Mouse (Mus musculus) ovary, postnatal 10 days (tissue): ENCODE measurements around the gene Ctrb1.
"Not testable (repeated sequence)": the region's sequence is repeated elsewhere in the genome, so short reads cannot be mapped to it uniquely, and the experiment has no call there.

Experiments
- DNase-seq: peaks from one replicate; pipeline ENCODE4 v3.0.0; 2022; ENCODE audit warnings: low spot score

The Ctrb1 gene

DNA sequence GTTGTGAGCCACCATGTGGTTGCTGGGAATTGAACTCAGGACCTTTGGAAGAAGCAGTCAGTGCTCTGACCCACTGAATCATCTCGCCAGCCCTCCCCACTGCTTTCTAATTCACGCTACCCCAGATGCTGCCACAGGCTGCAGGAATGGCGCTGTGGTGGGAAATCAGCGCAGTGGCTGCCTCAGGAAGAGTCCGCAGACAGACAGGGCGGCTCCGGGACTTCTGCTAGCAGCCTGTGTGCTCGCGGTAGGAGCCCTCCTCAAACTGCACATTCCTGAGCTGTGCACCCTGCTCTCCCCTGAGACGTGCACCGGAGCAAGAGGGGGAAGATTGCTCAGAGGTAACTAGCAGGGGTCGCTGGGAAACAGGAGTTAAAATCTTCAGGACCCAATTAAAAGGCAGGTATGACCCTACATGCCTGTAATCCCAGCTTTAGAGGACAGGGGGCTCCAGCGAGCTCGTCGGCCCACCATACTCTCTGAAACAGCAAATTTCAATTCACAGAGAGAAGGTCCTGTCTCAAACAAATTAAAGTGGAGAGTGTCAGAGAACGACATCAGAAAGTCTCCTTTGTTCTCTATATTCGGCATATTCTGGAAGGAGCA is 10.3 kb downstream of the Ctrb1 start:
- no peak for DNase-seq

GRCm38 (mm10) chr8:111678848-111679247 is 12.0 kb downstream of the Ctrb1 start:
- DNase-seq, result no peak

- DNase-seq, result no peak
These were observed 12.7 kb downstream of the Ctrb1 start for GRCm38 (mm10) chr8:111678111-111678510.

GRCm38 (mm10) chr8:111676237-111676636 is 14.6 kb downstream of the Ctrb1 start:
- no peak for DNase-seq

DNA sequence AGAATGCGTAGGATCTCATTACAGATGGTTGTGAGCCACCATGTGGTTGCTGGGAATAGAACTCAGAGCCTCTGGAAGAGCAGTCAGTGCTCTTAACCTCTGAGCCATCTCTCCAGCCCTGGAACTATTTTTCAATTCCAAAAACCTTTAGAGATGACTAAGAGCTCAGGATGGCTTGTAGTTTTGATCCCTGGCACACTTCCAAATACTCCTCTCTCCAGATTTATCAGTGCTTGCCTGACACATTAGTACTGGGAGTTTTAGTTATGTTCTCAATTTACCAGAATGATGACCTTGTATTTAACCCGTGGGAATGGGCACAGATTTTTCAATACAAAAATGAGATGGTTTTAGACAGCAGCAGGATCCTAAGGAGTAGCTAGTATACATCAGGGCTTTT is 24.1 kb downstream of the Ctrb1 start:
- DNase-seq, result no peak

- DNase-seq, result peak; percentile 54
These were observed 28.3 kb downstream of the Ctrb1 start for GRCm38 (mm10) chr8:111662473-111662872.

- DNase-seq, result no peak
These were observed 31.9 kb downstream of the Ctrb1 start for GRCm38 (mm10) chr8:111658819-111659423.

DNA sequence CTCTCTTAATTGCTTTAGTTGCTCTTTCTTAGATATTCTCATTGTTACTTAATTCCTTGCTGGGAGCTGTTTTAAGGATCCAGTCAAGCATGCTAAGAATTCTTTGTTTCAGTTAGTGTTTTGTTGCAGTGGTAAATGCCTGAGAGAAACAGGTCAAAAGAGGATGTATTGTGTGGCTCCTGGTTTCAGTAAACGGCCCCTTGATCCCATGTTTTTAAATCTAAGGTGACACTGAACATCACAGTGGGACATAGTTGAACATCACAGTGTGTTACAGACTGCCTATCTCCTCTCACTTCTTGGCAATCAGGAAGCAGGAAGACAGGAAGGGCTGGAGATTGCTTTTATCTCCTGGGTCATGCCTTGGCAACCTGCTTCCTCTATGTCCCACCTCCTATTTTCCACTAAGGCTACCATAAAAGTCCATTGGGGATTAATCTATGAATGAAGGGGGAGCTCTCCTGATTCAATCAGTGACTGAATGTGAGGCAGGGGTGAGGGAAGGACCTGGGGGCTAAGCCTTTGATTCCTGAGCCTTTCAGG is 33.4 kb downstream of the Ctrb1 start:
- no peak for DNase-seq

DNA sequence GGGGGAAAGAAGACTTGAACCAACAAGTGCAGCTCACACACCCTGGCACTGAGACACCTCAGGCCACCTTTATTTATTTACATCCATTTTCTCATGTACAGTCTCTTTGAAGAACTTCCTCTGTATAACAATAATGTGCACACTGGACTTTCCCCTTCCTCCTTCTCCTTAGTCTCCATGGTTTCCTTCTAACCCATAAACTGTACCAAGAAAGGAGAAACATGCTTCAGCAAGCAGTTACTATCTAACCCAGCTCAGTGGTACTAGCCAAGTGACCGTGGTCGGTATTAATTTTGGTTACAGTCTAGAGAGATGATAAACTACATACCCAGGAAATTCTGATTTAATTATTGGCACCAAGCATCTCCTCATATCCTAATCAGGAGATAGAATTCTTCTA is 37.3 kb downstream of the Ctrb1 start:
- no peak for DNase-seq

DNA sequence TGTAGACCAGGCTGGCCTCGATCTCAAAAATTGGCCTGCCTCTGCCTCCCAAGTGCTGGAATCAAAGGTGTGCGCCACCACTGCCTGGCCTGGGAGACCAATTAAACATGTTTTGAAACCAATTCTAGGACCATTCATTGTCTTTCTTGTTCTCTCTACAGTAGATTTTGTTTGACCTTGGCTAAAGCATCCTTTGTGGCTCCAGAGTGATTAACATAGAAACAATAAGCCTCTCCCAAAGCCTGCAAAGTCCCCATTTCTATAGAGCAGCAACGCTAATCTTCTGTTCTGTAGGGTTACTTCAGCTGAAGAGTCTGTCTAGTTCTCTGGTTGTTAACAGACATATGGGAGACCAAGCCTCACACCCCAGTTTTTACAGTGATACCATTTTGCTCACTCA is 40.2 kb downstream of the Ctrb1 start:
- no peak for DNase-seq

GRCm38 (mm10) chr8:111648834-111649233 is 42.0 kb downstream of the Ctrb1 start:
- no peak for DNase-seq

- DNase-seq, result no peak
These were observed 45.1 kb downstream of the Ctrb1 start for GRCm38 (mm10) chr8:111645715-111646114.

DNA sequence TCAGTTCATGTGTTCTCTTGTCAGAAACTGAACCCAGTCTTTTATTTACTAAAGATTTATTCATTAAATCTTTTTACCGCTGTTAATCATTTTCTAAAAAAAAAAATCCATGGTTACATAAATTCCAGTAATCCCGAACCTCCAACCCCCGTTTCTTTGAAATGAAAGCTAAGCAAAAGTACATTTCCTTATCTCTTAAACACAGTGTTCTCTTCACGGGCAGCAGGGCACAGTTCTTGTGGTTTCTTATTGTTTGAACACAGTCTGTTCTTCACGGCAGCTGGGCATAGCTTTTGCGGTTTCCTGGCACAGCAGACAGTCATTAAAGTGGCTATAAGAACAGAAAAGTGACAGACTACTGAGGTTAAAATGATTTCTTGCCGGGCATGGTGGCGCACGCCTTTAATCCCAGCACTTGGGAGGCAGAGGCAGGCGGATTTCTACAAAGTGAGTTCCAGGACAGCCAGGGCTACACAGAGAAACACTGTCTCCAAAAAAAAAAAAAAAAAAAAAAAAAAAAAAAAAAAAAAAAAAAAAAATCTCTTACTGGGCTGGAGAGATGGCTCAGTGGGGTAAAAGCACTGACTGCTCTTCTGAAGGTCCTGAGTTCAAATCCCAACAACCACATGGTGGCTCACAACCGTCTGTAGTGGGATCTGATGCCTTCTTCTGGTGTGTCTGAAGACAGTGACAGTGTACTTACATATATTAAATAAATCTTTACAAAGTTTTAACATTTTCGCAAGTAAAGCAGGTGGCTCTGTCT is 46.3 kb downstream of the Ctrb1 start:
- DNase-seq, result not testable (repeated sequence)

- peak; percentile 75 for DNase-seq
These were observed 47.3 kb downstream of the Ctrb1 start, which contains the start of gene Zfp1 for GRCm38 (mm10) chr8:111643264-111644141. Gene Zfp1 (plus strand): TSS chr8:111643401.

- DNase-seq, result no peak
These were observed 47.9 kb downstream of the Ctrb1 start for GRCm38 (mm10) chr8:111642939-111643263.

DNA sequence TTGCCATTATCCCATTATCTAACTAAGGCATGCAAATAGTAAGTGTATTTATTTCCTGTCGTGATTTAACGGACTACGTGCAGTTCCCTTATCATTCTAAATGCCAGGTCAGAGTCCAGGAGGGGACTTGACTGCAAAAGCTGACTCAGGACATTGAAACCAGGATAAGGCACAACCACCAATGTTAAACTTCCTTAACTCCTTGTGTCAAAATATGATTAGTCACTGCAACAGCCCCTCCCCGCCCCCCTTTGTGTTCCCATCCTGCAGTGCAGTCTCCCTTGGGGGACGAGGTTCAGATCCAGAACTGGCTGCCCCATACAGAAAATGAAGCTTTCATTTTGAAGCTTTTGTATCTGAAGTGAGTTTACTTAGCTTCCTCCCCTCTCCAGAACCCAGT is 48.3 kb downstream of the Ctrb1 start:
- no peak for DNase-seq

- no peak for DNase-seq
These were observed 49.7 kb downstream of the Ctrb1 start for GRCm38 (mm10) chr8:111641064-111641463.

DNA sequence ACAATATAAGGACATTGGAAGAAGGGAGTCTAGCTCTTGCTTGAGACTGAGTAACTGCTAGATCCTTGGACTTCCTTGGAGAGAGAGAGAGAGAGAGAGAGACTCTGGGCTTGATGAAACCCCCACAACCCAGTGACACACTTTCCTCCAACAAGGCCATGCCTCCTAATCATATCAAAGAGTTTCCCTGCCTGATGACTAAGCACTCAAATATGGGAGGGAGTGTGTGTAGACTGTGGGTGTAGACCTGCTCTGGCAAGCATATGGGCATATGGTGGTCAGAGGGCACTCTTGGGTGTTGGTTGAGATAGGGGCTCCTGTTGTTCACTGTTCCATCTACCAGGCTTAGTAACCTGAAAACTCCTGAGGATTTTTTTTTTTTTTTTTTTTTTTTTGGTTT is 52.7 kb downstream of the Ctrb1 start:
- DNase-seq, result no peak
